Mouse (Mus musculus) CD4-positive, CD25-positive, alpha-beta regulatory T cell, adult 4 months (primary cell): ENCODE data around the gene Phc3. TPM values are rescaled to one million over a fixed set of nuclear protein-coding genes. Genes with fewer than 3 reads are reported as not detected.
A peak's percentile ranks its signal among the peaks of the same experiment; 100 is the strongest.

ENCODE experiments used
- ATAC-seq: one replicate; pipeline ENCODE4 v1.8.0; 2017
- polyA plus RNA-seq, 2 experiments: library from polyadenylated mRNA; unstranded; fragments of 100-300 nt; shearing (Covaris generic); gene quantifications; one replicate each; pipeline ENCODE4 v1.2.1; 2017

Gene Phc3
- polyA plus RNA-seq, 2 experiments from 2014 or later: 50.6 to 58.6 TPM

- no peak for ATAC-seq
These were observed 7.9 kb upstream of the Phc3 start for GRCm38 (mm10) chr3:30976991-30977603.

- peak; percentile 96 for ATAC-seq
These were observed 6.0 kb upstream of the Phc3 start for GRCm38 (mm10) chr3:30975102-30975754.

GRCm38 (mm10) chr3:30968531-30969092 lies 603 bp downstream of the Phc3 start:
- ATAC-seq: peak; percentile 38

- ATAC-seq: peak; percentile 61
These were observed 3.6 kb downstream of the Phc3 start for GRCm38 (mm10) chr3:30965644-30966043.

DNA sequence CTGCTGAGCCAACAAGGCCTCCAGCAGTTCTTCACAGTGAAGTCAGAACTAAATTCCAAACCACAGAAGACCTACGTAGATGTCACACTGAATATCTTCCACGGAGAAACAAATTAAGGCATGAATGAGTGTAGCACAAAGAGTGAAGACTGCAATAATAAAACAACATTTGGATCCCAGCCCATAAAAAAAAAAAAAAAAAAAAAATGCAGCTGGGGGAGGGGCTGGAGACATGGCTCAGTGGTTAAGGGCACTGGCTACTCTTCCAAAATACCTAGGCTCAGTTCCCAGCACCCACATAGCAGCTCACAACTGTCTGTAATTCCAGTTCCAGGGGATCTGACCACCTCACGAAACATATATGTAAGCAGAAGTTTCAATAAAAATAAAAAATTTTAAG lies 5.0 kb downstream of the Phc3 start:
- no peak for ATAC-seq

DNA sequence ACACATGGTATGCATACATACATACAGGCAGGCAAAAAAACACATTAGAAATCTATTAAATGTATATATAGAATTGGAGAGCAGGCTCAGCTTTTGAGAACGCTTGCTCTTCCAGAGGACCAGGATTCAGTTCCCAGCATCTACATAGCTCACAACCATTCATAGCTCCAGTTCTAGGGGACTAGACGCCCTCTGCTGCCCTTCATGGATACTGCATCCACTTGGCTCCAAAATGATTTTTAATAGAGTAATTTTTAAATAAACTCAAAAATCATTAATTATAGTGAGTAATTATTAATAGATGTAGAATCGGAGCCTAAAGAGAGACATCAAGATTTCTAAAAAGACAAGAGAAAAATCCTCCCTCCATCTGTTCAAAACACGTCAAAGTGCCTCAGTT lies 6.1 kb downstream of the Phc3 start:
- no peak for ATAC-seq

GRCm38 (mm10) chr3:30959868-30960831 lies 9.1 kb downstream of the Phc3 start:
- no peak for ATAC-seq

GRCm38 (mm10) chr3:30958709-30959108 lies 10.5 kb downstream of the Phc3 start:
- no peak for ATAC-seq

DNA sequence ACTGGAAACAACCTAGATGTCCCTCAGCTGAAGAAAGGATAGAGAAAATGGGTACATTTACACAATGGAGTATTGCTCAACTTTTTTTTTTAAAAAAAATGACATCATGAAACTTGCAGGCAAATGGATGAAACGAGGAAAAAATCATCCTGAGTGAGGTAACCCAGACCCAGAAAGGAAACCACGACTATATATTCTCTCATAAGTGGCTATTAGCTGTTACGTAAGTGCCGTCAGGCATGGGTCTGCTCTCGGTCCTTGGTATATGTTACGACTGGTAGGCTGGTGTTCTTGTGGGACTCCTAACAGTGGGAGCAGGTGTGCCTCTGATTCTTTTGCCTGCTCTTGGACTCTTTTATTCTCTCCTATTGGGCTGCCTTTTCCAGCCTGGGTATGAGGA lies 12.9 kb downstream of the Phc3 start:
- ATAC-seq: no peak

DNA sequence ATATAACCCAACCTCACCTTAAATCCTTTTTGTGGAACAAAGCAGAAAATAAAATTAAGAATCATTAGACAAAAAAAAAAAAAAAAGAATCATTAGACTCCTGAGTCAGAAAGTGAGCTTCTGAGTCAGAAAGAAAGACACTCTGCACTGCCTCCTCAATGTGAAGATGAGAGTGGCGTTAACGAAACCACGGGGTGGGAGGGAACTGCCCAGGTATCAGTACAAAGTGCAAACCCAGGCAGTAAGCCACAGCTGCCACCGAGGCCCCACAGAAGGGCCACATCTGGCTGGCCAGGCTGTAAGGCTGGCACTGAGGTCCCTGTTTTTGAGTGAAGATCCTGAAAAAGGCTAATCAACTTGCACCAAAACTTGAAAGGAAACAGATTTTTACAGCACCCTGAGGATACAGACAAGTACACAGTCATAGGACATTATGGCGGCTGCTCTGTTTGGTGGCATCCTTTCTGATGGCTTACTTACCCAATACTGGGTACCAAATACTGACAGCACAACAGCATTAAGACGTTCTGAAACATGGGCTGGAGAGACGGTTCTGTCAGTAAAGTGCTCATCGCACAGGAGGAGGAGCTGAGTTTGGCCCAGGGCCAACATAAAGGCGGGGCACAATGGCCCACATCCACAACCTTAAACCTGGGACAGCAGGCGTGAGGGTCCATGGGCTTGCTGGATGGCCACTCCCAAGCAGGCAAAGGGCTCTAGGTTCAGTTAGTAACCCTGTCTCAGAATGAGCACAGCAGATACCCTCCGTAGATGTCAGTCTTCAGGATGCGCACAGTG lies 16.7 kb downstream of the Phc3 start:
- peak; percentile 87 for ATAC-seq

- ATAC-seq: peak; percentile 56
These were observed 17.6 kb downstream of the Phc3 start for GRCm38 (mm10) chr3:30951652-30952051.

GRCm38 (mm10) chr3:30934384-30934783 lies 34.8 kb downstream of the Phc3 start:
- ATAC-seq: no peak

- peak; percentile 97 for ATAC-seq
These were observed 39.4 kb downstream of the Phc3 start for GRCm38 (mm10) chr3:30929828-30930227.

DNA sequence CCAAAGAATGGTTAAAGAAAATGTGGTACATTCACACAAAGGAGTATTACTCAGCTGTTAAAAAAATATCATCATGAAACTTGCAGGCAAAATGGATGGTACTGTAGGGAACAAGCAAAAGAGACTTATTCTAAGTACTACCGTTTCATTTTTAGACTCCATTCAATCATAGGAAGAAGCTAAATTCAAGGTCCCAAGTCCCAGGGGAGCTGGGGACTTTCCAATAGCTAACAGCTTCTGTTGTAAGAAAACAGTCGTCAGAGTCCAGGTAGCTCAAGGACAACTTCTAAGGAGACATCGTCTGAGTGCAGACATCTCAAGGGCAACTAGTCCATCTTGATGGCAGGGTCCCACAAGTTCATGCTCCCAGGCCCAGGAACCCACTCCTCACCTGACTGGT lies 41.6 kb downstream of the Phc3 start:
- ATAC-seq: no peak

- no peak for ATAC-seq
These were observed 52.1 kb downstream of the Phc3 start for GRCm38 (mm10) chr3:30917160-30917559.

DNA sequence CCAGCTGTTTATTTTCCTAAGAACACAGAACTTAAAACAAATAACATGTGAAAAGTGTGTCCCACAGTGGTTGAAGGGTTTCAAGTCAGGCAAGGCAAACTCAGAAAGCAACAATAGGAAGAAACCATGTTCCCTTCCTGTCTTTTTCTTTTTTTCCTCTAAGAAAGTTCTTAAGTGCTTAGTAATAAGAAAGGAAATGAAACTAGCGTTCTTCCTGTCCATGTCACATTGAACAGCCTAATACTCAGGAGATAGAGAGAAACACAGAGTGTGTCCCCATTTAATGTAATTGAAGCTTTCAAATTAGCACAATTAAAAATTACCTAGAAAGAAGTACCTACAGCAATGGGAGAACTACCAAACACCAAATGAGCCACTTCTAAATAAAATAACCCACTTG lies 64.6 kb downstream of the Phc3 start:
- no peak for ATAC-seq

DNA sequence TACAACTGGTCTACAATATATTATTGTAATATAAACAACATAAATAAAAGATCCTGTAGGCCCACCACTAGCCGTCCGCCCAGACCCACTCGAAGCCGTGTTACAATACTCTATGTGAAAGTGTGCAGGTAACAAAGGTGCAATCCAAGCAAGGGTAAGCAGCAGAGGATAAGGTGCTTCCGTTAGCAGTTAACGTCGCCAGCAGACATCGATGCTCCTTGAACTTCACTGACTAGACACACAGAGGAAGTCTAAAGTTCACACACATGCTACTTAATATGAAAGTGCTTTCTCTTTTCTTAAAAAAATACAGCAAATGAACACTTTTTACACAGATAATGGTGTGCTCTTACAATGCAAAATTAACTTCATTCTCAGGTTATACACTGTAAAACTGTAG lies 69.8 kb downstream of the Phc3 start:
- ATAC-seq: no peak

- ATAC-seq: no peak
These were observed 72.5 kb downstream of the Phc3 start for GRCm38 (mm10) chr3:30896721-30897120.

- no peak for ATAC-seq
These were observed 80.2 kb downstream of the Phc3 start for GRCm38 (mm10) chr3:30889014-30889413.

DNA sequence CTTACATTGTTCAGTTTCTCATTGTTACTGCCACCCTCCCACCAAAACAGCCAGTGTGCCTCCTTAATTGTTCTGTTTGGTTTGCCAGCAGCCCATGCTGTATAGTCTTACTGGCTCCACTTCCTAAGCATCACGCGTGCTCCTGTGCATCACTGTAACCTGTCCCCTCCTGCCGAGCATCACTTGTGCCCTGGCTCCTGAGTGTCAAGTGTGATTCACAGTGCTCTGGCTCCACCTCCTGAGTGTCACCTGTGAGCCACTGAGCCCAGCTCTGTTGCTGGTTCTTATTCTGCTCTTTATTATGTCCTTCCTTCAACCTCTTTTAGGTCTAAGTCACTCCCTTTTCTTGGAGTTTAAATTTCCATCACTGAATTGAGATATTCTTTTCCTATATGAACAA lies 81.8 kb downstream of the Phc3 start:
- ATAC-seq: no peak

DNA sequence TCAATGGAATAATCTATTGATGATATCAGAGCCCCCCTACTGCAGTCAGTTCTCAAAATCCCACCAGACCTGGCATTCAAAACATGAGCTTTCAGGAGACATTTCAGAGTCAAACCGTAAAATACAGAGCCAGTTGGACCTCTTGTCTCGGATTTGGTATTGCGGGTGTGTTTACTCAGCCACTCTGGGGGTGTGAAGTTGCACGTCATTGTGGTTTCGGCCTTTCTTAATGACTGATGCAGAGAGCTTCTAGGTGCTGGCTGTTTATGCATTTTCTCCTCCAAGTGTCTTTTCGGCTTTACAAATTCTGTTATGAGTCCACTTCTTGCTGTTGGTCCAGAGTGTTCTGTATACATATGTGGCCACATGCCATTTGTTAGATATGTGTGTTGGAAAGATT lies 92.5 kb downstream of the Phc3 start:
- no peak for ATAC-seq

- no peak for ATAC-seq
These were observed 99.2 kb downstream of the Phc3 start for GRCm38 (mm10) chr3:30869995-30870394.
